Mouse (Mus musculus) MEL (cell line): ENCODE results near the gene Cdh23. TPM values are rescaled to one million over a fixed set of nuclear protein-coding genes. Genes with fewer than 3 reads are reported as not detected.
A peak's percentile ranks its signal among the peaks of the same experiment; 100 is the strongest.

Source experiments
- DNase-seq: peaks from one replicate; pipeline ENCODE4 v3.0.0; 2011; ENCODE audit warnings: low read depth, low spot score
- H3K27ac ChIP-seq: 2 replicates; pipeline ENCODE4 v1.5.1; 2012; ENCODE audit warnings: low read depth, mild to moderate bottlenecking, control low read depth, low read length, moderate library complexity; ENCODE audit not compliant: control insufficient read depth
- H3K27me3 ChIP-seq, 2 experiments: fragments of 150-350 bp in 1 of 2; sonication (generic) in 1 of 2; 2 replicates each; pipeline ENCODE4 v1.6.1; 2012; ENCODE audit warnings: low read length in 2 of 2, mild to moderate bottlenecking in 2 of 2, improper control_type of control experiment in 1 of 2, moderate library complexity in 1 of 2; ENCODE audit not compliant: insufficient read depth in 2 of 2, control insufficient read depth in 1 of 2
- H3K36me3 ChIP-seq, 2 experiments: 2 replicates each; pipeline ENCODE4 v1.6.1; 2012 to 2014; ENCODE audit warnings: low read length in 2 of 2, improper control_type of control experiment in 1 of 2, inconsistent platforms in 1 of 2, mild to moderate bottlenecking in 1 of 2; ENCODE audit not compliant: insufficient read depth in 2 of 2, control insufficient read depth in 1 of 2
- H3K4me1 ChIP-seq, 2 experiments: fragments of 150-350 bp in 1 of 2; sonication (generic) in 1 of 2; 2 replicates each; pipeline ENCODE4 v1.6.1; 2012; ENCODE audit warnings: low read length in 2 of 2, improper control_type of control experiment in 1 of 2, mild to moderate bottlenecking in 1 of 2; ENCODE audit not compliant: insufficient read depth in 2 of 2, control insufficient read depth in 1 of 2
- H3K4me3 ChIP-seq, 2 experiments: fragments of 150-350 bp in 1 of 2; sonication (generic) in 1 of 2; 2 replicates each; pipeline ENCODE4 v1.5.1; 2012; ENCODE audit warnings: low read depth in 2 of 2, low read length in 2 of 2, mild to moderate bottlenecking in 2 of 2, moderate library complexity in 2 of 2, control low read depth in 1 of 2, improper control_type of control experiment in 1 of 2; ENCODE audit not compliant: control insufficient read depth in 1 of 2, insufficient read depth in 1 of 2
- H3K79me2 ChIP-seq: 2 replicates; pipeline ENCODE4 v1.6.1; 2012; ENCODE audit warnings: mild to moderate bottlenecking, low read length, moderate library complexity; ENCODE audit not compliant: control insufficient read depth, poor library complexity, insufficient read depth
- H3K9ac ChIP-seq: 2 replicates; pipeline ENCODE4 v1.6.1; 2012; ENCODE audit warnings: low read depth, mild to moderate bottlenecking, control low read depth, low read length, moderate library complexity; ENCODE audit not compliant: control insufficient read depth, poor library complexity, severe bottlenecking
- H3K9me3 ChIP-seq: fragments of 150-350 bp; sonication (generic); replicated peaks from 2 replicates; pipeline ENCODE4 v1.6.1; 2012; ENCODE audit warnings: mild to moderate bottlenecking, low read length, improper control_type of control experiment, moderate library complexity; ENCODE audit not compliant: insufficient read depth
- BHLHE40 ChIP-seq: IDR thresholded peaks from 2 replicates; pipeline ENCODE4 v1.6.1; 2012; ENCODE audit warnings: low read depth, mild to moderate bottlenecking, inconsistent platforms, low read length, improper control_type of control experiment, borderline replicate concordance
- CHD2 ChIP-seq: IDR thresholded peaks from 2 replicates; pipeline ENCODE4 v1.6.1; 2011; ENCODE audit warnings: low read length, improper control_type of control experiment
- CTCF ChIP-seq, 3 experiments: IDR thresholded peaks in 2 of 3; conservative IDR thresholded peaks in 1 of 3; 2 replicates each; pipeline ENCODE4 v1.5.1; 2011 to 2012; ENCODE audit warnings: low read length in 3 of 3, low read depth in 2 of 3, mild to moderate bottlenecking in 2 of 3, improper control_type of control experiment in 1 of 3, inconsistent platforms in 1 of 3, mixed read lengths in 1 of 3, moderate library complexity in 1 of 3; ENCODE audit not compliant: control insufficient read depth in 1 of 3, insufficient read depth in 1 of 3, poor library complexity in 1 of 3, severe bottlenecking in 1 of 3
- MAZ ChIP-seq: IDR thresholded peaks from 2 replicates; pipeline ENCODE4 v1.6.1; 2012; ENCODE audit warnings: low read depth, mild to moderate bottlenecking, inconsistent platforms, low read length, improper control_type of control experiment
- MYC ChIP-seq: IDR thresholded peaks from 2 replicates; pipeline ENCODE4 v1.6.1; 2011; ENCODE audit warnings: low read depth, mild to moderate bottlenecking, low read length, improper control_type of control experiment, moderate library complexity
- NELFE ChIP-seq: IDR thresholded peaks from 2 replicates; pipeline ENCODE4 v1.6.1; 2011; ENCODE audit warnings: low read depth, low read length, improper control_type of control experiment
- NRF1 ChIP-seq: IDR thresholded peaks from 2 replicates; pipeline ENCODE4 v1.6.1; 2014; ENCODE audit warnings: low read depth, mild to moderate bottlenecking, inconsistent platforms, low read length, improper control_type of control experiment, moderate library complexity; ENCODE audit not compliant: poor library complexity, insufficient read depth, severe bottlenecking
- POLR2A ChIP-seq, 2 experiments: IDR thresholded peaks; 2 replicates each; pipeline ENCODE4 v1.6.1; 2011 to 2012; ENCODE audit warnings: low read length in 2 of 2, mild to moderate bottlenecking in 2 of 2, control low read depth in 1 of 2, improper control_type of control experiment in 1 of 2, low read depth in 1 of 2, moderate library complexity in 1 of 2; ENCODE audit not compliant: control insufficient read depth in 1 of 2, insufficient read depth in 1 of 2, poor library complexity in 1 of 2
- POLR2AphosphoS5 ChIP-seq: IDR thresholded peaks from 2 replicates; pipeline ENCODE4 v1.6.1; 2012; ENCODE audit warnings: low read depth, borderline replicate concordance, mild to moderate bottlenecking, inconsistent platforms, low read length, moderate library complexity, mixed read lengths
- RAD21 ChIP-seq: IDR thresholded peaks from 2 replicates; pipeline ENCODE4 v1.6.1; 2011; ENCODE audit warnings: mild to moderate bottlenecking, low read depth, low read length, improper control_type of control experiment
- SMC3 ChIP-seq: IDR thresholded peaks from 2 replicates; pipeline ENCODE4 v1.6.1; 2011; ENCODE audit warnings: low read depth, low read length, improper control_type of control experiment
- TBP ChIP-seq: IDR thresholded peaks from 2 replicates; pipeline ENCODE4 v1.8.0; 2011; ENCODE audit warnings: low read depth, low read length, improper control_type of control experiment
- TCF12 ChIP-seq: IDR thresholded peaks from 2 replicates; pipeline ENCODE4 v1.6.1; 2014; ENCODE audit warnings: low read depth, mild to moderate bottlenecking, inconsistent platforms, low read length, improper control_type of control experiment, moderate library complexity
- USF2 ChIP-seq, 2 experiments: IDR thresholded peaks; 2 replicates each; pipeline ENCODE4 v1.6.1; 2011 to 2012; ENCODE audit warnings: improper control_type of control experiment in 2 of 2, low read length in 2 of 2, borderline replicate concordance in 1 of 2, inconsistent platforms in 1 of 2, low read depth in 1 of 2, mild to moderate bottlenecking in 1 of 2; ENCODE audit not compliant: insufficient read depth in 1 of 2
- ZC3H11A ChIP-seq: IDR thresholded peaks from 2 replicates; pipeline ENCODE4 v1.6.1; 2012; ENCODE audit warnings: low read depth, mild to moderate bottlenecking, inconsistent platforms, low read length, improper control_type of control experiment
- polyA plus RNA-seq, 2 experiments: library from polyadenylated mRNA; stranded (reverse) in 1 of 2; unstranded in 1 of 2; fragments of >175 nt in 1 of 2; fragments of >200 nt in 1 of 2; gene quantifications; 2 replicates each; pipeline versions ENCODE4 v1.2.1 to v1.2.4; 2012; ENCODE audit warnings: low replicate concordance in 2 of 2, low read depth in 1 of 2; ENCODE audit not compliant: insufficient read length in 2 of 2, insufficient read depth in 1 of 2, missing spikeins in 1 of 2
- total RNA-seq: library from RNA; depleted of rRNA; stranded (reverse); fragments of 300-350 nt; gene quantifications from 2 replicates; pipeline ENCODE4 v1.2.3, GENCODE M21; 2012

Gene Cdh23
- total and polyA plus RNA-seq, 3 experiments, result 0.04 TPM; not detected in 2

DNA sequence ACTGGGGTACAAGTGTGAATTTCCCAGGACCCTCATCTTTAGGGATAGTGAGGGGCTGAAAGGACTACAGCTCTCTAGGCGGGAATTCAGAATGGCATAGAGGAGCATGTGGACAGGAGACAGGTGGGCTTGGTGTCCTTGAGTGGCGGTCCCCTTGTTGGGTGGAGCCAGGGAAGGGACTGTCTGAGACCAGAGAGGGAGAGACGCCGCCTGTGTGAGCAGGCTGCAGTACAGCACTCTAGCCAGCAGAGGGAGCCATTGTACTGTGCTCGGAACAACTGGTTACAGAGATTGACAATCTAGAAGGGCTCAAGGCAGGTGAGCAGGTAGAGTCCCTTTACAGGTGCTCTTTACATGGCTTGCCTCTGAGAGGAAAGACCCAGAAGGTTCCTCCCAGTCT, 288.5 kb downstream of the Cdh23 start:
- Histone ChIP-seq H3K36me3 (no peaks in the 10 kb centered on the region), H3K4me3 (no peak overlapping the region), H3K79me2 (no peaks in the 10 kb centered on the region), H3K27ac (no peak overlapping the region), H3K9me3 (no peaks in the 10 kb centered on the region), H3K9ac (no peak overlapping the region), H3K4me1 (no peaks in the 10 kb centered on the region), H3K27me3 (no peaks in the 10 kb centered on the region)
- TF ChIP-seq NELFE (no peak), ZC3H11A (peak; percentile 83), RAD21 (peak; percentile 89), TBP (no peak), BHLHE40 (0 out of 2 replicates have a peak, but pooled peaks have one; percentile 7), NRF1 (0 out of 2 replicates have a peak, but pooled peaks have one; percentile 10), POLR2AphosphoS5 (no peak), CTCF (IDR thresholded peaks at IDR 0.05 in 2 of 3, conservative IDR thresholded peaks at IDR 0.05 in 1 of 3; ENCODE audit: control insufficient read depth in 1 of 3, insufficient read depth in 1 of 3, low read depth in 2 of 3, low read length in 3 of 3, poor library complexity in 1 of 3, severe bottlenecking in 1 of 3) (peak; percentile 93 to 98 (median 94)), SMC3 (peak; percentile 90)
- DNase-seq, result peak; percentile 51

DNA sequence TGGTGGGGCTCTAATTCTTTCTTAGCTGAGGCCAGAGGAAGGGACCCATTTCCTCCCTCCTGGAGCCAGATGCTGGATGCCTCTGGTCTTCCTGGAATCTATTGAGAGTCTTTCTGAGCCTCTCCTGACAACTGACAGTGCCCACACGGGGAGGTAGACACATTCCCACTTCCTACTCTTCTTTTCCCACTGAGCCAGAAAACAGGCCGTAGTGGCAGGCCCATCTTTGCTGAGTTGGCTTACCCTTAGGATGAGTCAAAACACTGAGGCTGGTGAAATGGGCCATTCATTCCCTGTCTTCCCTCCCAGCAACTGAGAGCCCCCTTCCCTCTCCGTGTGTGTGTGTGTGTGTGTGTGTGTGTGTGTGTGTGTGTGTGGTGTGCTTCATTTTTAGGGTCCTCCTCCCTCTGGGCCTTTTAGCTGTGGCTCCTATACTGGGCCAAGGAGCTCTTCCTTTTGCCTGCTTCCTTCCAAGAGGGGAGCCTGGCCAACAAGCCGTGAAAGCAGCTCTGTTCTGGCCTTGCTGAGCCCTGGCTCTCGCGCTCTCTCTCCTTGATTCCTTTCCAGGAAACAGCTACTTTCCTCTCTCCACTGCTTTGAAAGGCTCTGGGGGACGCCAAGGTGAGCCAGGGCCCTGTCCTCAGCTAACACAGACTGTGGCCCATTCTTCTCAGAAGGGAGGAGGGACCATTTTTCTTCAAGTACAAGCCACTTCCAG, 290.7 kb downstream of the Cdh23 start:
- no peak for DNase-seq
- Histone ChIP-seq H3K36me3 (no peaks in the 10 kb centered on the region), H3K27me3 (no peaks in the 10 kb centered on the region), H3K9ac (no peak overlapping the region), H3K4me3 (no peak overlapping the region), H3K27ac (no peak overlapping the region), H3K4me1 (no peaks in the 10 kb centered on the region), H3K79me2 (no peaks in the 10 kb centered on the region), H3K9me3 (no peaks in the 10 kb centered on the region)
- TF ChIP-seq MAZ, result no peak

DNA sequence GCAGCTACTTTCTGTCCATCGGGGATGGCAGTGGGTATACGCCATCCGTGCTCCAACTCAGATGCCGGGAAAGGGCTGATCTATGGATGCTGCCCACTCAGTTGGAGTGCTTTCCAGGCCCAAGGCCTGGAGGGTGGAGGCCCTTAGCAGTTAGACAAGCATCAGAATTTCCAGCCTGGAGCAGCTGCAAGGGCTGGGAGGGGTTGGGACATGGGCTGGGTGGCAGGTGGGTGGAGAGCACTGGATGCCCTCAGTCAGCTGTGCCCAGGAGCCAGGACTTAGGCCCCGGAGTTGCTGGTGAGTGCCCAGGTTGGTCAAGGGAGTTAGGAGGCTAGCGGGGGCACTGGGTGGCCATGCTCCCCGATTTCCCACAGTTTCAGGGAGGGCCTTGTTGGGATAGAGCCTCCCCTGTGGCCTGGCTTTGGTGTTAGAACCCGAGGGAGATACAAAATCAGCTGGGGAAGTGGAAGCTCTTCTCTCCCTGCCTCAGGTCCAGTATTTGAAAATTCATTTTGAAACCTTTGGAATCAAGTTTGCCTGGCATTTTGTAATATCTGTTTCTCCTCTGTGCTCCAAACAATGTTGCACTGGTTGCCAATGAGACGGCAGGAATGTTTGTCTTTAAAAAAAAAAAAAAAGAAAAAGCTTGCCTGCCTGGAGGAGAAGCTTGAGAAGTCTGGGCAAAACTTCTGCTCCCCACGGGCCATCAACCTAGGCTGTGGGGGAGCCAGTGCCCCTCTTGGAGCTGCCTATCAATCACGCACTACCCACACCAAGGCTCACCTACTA, 295.6 kb downstream of the Cdh23 start:
- H3K9ac ChIP-seq, result no peak overlapping the region
- no peaks in the 10 kb centered on the region for H3K27me3 ChIP-seq
- TF ChIP-seq TCF12 (no peak), TBP (no peak), MYC (no peak), USF2 (IDR thresholded peaks at IDR 0.05; ENCODE audit: borderline replicate concordance in 1 of 2, insufficient read depth in 1 of 2, low read depth in 1 of 2, low read length in 2 of 2) (no peak), POLR2A (IDR thresholded peaks at IDR 0.05; ENCODE audit: control insufficient read depth in 1 of 2, insufficient read depth in 1 of 2, low read depth in 1 of 2, low read length in 2 of 2, poor library complexity in 1 of 2) (no peak), CHD2 (no peak)
- no peak overlapping the region for H3K27ac ChIP-seq
- H3K4me3 ChIP-seq, result no peak overlapping the region
- H3K4me1 ChIP-seq, result peaks cover 0 to 3% of the 10 kb centered on the region in 2 experiments; a peak in 1 of 4 replicates
- no peak for DNase-seq
- no peaks in the 10 kb centered on the region for H3K9me3 ChIP-seq
- H3K79me2 ChIP-seq, result no peaks in the 10 kb centered on the region
- H3K36me3 ChIP-seq, result no peaks in the 10 kb centered on the region
